23 mouse cellular contexts compared by ENCODE assay signal in the genomic region with DNA sequence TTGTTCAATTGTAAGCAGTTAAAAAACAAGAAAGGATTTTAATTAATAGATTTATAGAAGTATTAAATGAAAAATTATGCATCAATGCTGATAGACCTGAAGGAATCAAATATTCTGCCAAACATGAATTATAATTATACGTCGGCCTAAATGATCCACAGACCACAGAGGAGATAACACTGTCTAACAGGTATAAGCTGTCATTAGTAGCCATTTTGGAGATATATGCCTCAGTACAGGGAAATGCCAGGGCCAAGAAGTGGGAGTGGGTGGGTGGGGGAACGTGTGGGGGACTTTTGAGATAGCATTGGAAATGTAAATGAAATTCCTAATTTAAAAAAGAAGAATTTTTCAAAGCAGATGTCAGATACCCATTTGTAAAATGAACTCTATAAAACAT.
DNase-seq lines count a peak whose midpoint lies in the region; ATAC-seq and TF ChIP-seq lines count a peak whose summit lies in the region.
"Had no signal": no experiment of that assay in that cellular context is flagged by ENCODE, and none has a peak within 500 bp of the region (broad histone marks: within the 10 kb centered on the region; RNA-seq: fewer than 3 reads in every experiment).

No protein-coding gene starts in this region.

- no peak overlapping the region for H3K4me3 ChIP-seq in forebrain, embryonic 12.5 days (replicated peaks)
- no peak overlapping the region for H3K4me3 ChIP-seq in forebrain, embryonic 13.5 days
- no peak overlapping the region for H3K4me3 ChIP-seq in hindbrain, embryonic 13.5 days
- H3K4me3 ChIP-seq in midbrain, embryonic 15.5 days, result no peak overlapping the region
- no peak overlapping the region for H3K4me3 ChIP-seq in lung, postnatal 0 days (ENCODE audit: low read depth, low read length)
- H3K4me3 ChIP-seq: embryonic facial prominence, embryonic 13.5 days; erythroblast, embryonic 14.5 days; gastrocnemius, adult 2 months; heart, embryonic 10.5 days; kidney, embryonic 15.5 days; stomach, embryonic 15.5 days had no signal

- no peak for TF ChIP-seq EP300 in lung, postnatal 0 days (IDR thresholded peaks at IDR 0.05)

- peaks cover 4% of the 10 kb centered on the region for H3K4me1 ChIP-seq in forebrain, embryonic 12.5 days
- H3K4me1 ChIP-seq in forebrain, embryonic 13.5 days, result peaks cover 11% of the 10 kb centered on the region; the same call in 1 of the 2 replicates
- H3K4me1 ChIP-seq in hindbrain, embryonic 13.5 days (replicated peaks), result peaks cover 5% of the 10 kb centered on the region
- H3K4me1 ChIP-seq in midbrain, embryonic 15.5 days, result peaks cover 6% of the 10 kb centered on the region; the same call in 1 of the 2 replicates
- H3K4me1 ChIP-seq in lung, postnatal 0 days (ENCODE audit: insufficient read depth, low read depth, low read length), result no peaks in the 10 kb centered on the region
- H3K4me1 ChIP-seq: embryonic facial prominence, embryonic 13.5 days; heart, embryonic 10.5 days; kidney, embryonic 15.5 days; stomach, embryonic 15.5 days had no signal

- H3K4me2 ChIP-seq in forebrain, embryonic 12.5 days, result peak overlapping the region; percentile 32; the same call in 1 of the 2 replicates
- H3K4me2 ChIP-seq in forebrain, embryonic 13.5 days, result peak overlapping the region; percentile 43
- peak overlapping the region; percentile 36 for H3K4me2 ChIP-seq in hindbrain, embryonic 13.5 days
- H3K4me2 ChIP-seq in midbrain, embryonic 15.5 days, result no peak overlapping the region
- H3K4me2 ChIP-seq in lung, postnatal 0 days (replicated peaks; ENCODE audit: low read depth, low read length), result no peak overlapping the region
- H3K4me2 ChIP-seq: embryonic facial prominence, embryonic 13.5 days; kidney, embryonic 15.5 days; stomach, embryonic 15.5 days had no signal

- H3K9ac ChIP-seq in forebrain, embryonic 12.5 days, result no peak overlapping the region
- no peak overlapping the region for H3K9ac ChIP-seq in forebrain, embryonic 13.5 days
- no peak overlapping the region for H3K9ac ChIP-seq in hindbrain, embryonic 13.5 days
- no peak overlapping the region for H3K9ac ChIP-seq in midbrain, embryonic 15.5 days
- H3K9ac ChIP-seq in lung, postnatal 0 days (replicated peaks; ENCODE audit: low read depth), result no peak overlapping the region
- H3K9ac ChIP-seq: embryonic facial prominence, embryonic 13.5 days; kidney, embryonic 15.5 days; liver, postnatal 0 days; stomach, embryonic 15.5 days had no signal

- no peak overlapping the region for H3K27ac ChIP-seq in forebrain, embryonic 12.5 days
- no peak overlapping the region; the same call in 1 of the 2 replicates for H3K27ac ChIP-seq in forebrain, embryonic 13.5 days
- H3K27ac ChIP-seq in hindbrain, embryonic 13.5 days, result no peak overlapping the region; the same call in 1 of the 2 replicates
- H3K27ac ChIP-seq in midbrain, embryonic 15.5 days, result peak overlapping the region; percentile 55; the same call in 1 of the 2 replicates
- H3K27ac ChIP-seq in lung, postnatal 0 days (ENCODE audit: low read length), result no peak overlapping the region
- H3K27ac ChIP-seq: embryonic facial prominence, embryonic 13.5 days; gastrocnemius, adult 2 months; heart, embryonic 10.5 days; kidney, embryonic 15.5 days; stomach, embryonic 15.5 days had no signal

- DNase-seq in left cerebral cortex, adult 18-20 months (ENCODE audit: low spot score in 2 of 2), result no peak
- no peak for DNase-seq in kidney, postnatal 4 days
- no peak for DNase-seq in lung, postnatal 0 days (ENCODE audit: low spot score)
- DNase-seq in heart, adult 9 months (ENCODE audit: low spot score in 2 of 2), result no peak
- DNase-seq: adrenal gland, postnatal 10 days; cerebellum, adult 2 months; cerebellum, postnatal 25 days; gastrocnemius, adult 2 months; liver, postnatal 0 days; lung, postnatal 14 days; right cerebral cortex, postnatal 4 days; thymus, postnatal 25 days had no signal

- ATAC-seq in forebrain, embryonic 12.5 days (ENCODE audit: low FRiP score), result peak; percentile 60
- peak; percentile 71 for ATAC-seq in forebrain, embryonic 13.5 days
- peak; percentile 76; the same call in 1 of the 2 replicates for ATAC-seq in hindbrain, embryonic 13.5 days (ENCODE audit: low FRiP score)
- ATAC-seq in midbrain, embryonic 15.5 days (replicated peaks), result peak; percentile 79
- ATAC-seq in lung, postnatal 0 days, result no peak
- ATAC-seq: activated CD4-positive, CD25-positive, alpha-beta regulatory T cell, adult 4 months; intestine, postnatal 0 days; liver, postnatal 0 days had no signal

- no peaks in the 10 kb centered on the region for H3K9me3 ChIP-seq in forebrain, embryonic 12.5 days
- H3K9me3 ChIP-seq in forebrain, embryonic 13.5 days (replicated peaks), result no peaks in the 10 kb centered on the region
- H3K9me3 ChIP-seq in hindbrain, embryonic 13.5 days, result no peaks in the 10 kb centered on the region
- H3K9me3 ChIP-seq in midbrain, embryonic 15.5 days, result no peaks in the 10 kb centered on the region
- no peaks in the 10 kb centered on the region for H3K9me3 ChIP-seq in lung, postnatal 0 days (ENCODE audit: low read length)
- H3K9me3 ChIP-seq: embryonic facial prominence, embryonic 13.5 days; heart, embryonic 10.5 days; kidney, embryonic 15.5 days; stomach, embryonic 15.5 days had no signal

- no peak for TF ChIP-seq CTCF in lung, postnatal 0 days (IDR thresholded peaks at IDR 0.05)

- no peaks in the 10 kb centered on the region for H3K27me3 ChIP-seq in forebrain, embryonic 12.5 days
- H3K27me3 ChIP-seq in forebrain, embryonic 13.5 days, result no peaks in the 10 kb centered on the region
- H3K27me3 ChIP-seq in hindbrain, embryonic 13.5 days, result no peaks in the 10 kb centered on the region
- no peaks in the 10 kb centered on the region for H3K27me3 ChIP-seq in midbrain, embryonic 15.5 days (replicated peaks)
- no peaks in the 10 kb centered on the region for H3K27me3 ChIP-seq in lung, postnatal 0 days (replicated peaks; ENCODE audit: insufficient read depth, low read length)
- H3K27me3 ChIP-seq: embryonic facial prominence, embryonic 13.5 days; kidney, embryonic 15.5 days; stomach, embryonic 15.5 days had no signal

- no peaks in the 10 kb centered on the region for H3K36me3 ChIP-seq in forebrain, embryonic 12.5 days (replicated peaks)
- no peaks in the 10 kb centered on the region for H3K36me3 ChIP-seq in forebrain, embryonic 13.5 days (ENCODE audit: poor library complexity, severe bottlenecking)
- no peaks in the 10 kb centered on the region for H3K36me3 ChIP-seq in hindbrain, embryonic 13.5 days
- no peaks in the 10 kb centered on the region for H3K36me3 ChIP-seq in midbrain, embryonic 15.5 days (replicated peaks)
- no peaks in the 10 kb centered on the region for H3K36me3 ChIP-seq in lung, postnatal 0 days (ENCODE audit: insufficient read depth, low read length)
- H3K36me3 ChIP-seq: embryonic facial prominence, embryonic 13.5 days; heart, embryonic 10.5 days; kidney, embryonic 15.5 days; stomach, embryonic 15.5 days had no signal

- WGBS in forebrain, embryonic 12.5 days, result 58% methylated on average over 3 of the region's 3 CpGs
- 39% methylated on average over 3 of the region's 3 CpGs for WGBS in forebrain, embryonic 13.5 days
- 62% methylated on average over 3 of the region's 3 CpGs for WGBS in hindbrain, embryonic 13.5 days
- WGBS in midbrain, embryonic 15.5 days, result 67% methylated on average over 3 of the region's 3 CpGs
- 77% methylated on average over 3 of the region's 3 CpGs for WGBS in lung, postnatal 0 days

Comparison
In these comparisons a context has a peak if more than half of its experiments do, and no peak if none do; other contexts are left out.
1. H3K4me2 ChIP-seq: peak in forebrain, embryonic 12.5 days (single experiment), forebrain, embryonic 13.5 days (single experiment) and hindbrain, embryonic 13.5 days (single experiment); none in midbrain, embryonic 15.5 days (single experiment) and lung, postnatal 0 days (single experiment).